Mouse (Mus musculus) MN1 (cell line): ENCODE results near the gene E130308A19Rik.

ENCODE experiments used
- DNase-seq: peaks from one replicate; pipeline ENCODE4 v3.0.0-alpha.2; 2016; ENCODE audit warnings: low spot score

The E130308A19Rik gene

DNA sequence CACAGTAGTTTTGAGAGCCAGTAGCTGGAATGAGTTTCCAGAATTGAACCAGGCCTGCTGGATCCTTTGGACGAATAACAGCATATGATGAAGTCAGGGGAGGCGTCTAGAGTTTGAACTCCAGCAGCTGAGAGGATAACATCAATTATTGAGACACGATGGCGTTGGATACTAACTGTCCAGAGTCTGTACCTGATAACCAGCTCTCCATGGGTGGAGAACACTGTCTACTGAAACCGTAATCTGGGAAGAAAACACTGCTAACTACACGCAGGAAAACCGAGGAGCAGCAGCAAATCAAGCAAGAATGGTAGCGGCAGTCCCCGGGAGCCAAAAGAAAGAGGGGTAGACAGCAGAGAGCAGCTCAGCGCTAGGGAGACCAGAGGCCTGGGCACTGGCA lies 56.9 kb downstream of the E130308A19Rik start:
- DNase-seq, result no peak

- DNase-seq, result no peak
Observed at GRCm38 (mm10) chr4:59684306-59684705, 58.3 kb downstream of the E130308A19Rik start.

GRCm38 (mm10) chr4:59686716-59687115 lies 60.7 kb downstream of the E130308A19Rik start:
- DNase-seq, result no peak

DNA sequence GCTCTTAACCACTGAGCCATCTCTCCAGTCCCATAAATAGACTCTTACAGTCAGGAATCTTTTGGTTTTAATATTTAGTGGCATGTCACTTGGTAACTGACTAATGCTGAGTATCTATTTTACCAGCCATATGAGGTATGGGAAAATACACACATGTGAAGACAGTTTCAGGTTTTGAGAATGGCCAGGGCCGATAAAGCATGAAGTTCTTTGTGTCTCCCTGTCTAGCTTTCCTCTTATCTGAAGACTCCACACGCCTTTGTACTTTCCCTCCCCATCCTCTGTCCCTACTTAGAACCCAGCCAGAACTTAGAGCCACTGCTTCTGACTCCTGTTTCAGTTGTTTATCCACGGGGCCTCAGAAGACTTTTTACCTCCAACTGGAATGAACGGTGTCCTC lies 63.0 kb downstream of the E130308A19Rik start:
- no peak for DNase-seq

- no peak for DNase-seq
Observed at GRCm38 (mm10) chr4:59690145-59690544, 64.1 kb downstream of the E130308A19Rik start.

- no peak for DNase-seq
Observed at GRCm38 (mm10) chr4:59696846-59697245, 70.8 kb downstream of the E130308A19Rik start.

DNA sequence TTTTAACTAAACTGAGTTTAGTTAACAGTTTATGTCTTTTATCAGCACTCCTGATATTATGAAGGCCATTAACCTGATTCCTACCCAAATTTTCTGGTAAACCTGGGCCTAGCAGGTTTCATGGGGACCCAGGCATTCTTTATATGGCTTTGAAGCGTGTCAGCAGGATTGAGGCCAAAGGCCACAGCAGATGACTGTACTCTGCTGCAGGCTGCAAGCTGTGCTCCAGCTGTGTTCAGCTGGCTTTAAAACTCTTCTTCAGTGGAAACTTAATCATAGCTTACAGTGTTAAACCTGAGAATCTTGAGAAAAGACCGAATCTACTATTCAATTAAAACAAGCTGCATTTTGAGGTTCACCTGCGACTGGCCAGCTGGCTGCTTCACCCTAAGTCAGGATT lies 71.9 kb downstream of the E130308A19Rik start:
- DNase-seq, result no peak

- no peak for DNase-seq
Observed at GRCm38 (mm10) chr4:59699014-59699792, 73.2 kb downstream of the E130308A19Rik start.

DNA sequence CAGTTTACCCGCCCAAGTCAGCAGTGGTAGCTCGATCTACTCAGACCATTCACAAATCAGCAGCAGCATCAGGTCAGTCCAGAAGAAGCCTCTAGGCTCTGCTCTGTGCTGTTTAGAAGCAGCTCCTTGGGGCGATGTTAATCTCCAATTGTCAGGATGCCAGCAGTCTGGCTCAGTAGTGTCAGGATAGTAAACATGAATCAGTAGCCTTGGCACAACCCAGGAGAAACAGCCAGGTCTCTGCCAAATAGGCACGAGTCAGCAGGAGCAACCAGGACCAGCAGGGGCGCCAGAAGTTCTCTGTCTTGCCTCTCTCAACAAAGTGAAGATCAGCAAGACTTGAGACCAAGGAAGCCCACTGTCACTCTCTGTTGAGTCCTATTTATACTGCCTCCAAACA lies 83.3 kb downstream of the E130308A19Rik start:
- no peak for DNase-seq

- DNase-seq, result no peak
Observed at GRCm38 (mm10) chr4:59710736-59711389, 84.9 kb downstream of the E130308A19Rik start.

GRCm38 (mm10) chr4:59712451-59712850 lies 86.4 kb downstream of the E130308A19Rik start:
- no peak for DNase-seq

GRCm38 (mm10) chr4:59712955-59713354 lies 86.9 kb downstream of the E130308A19Rik start:
- no peak for DNase-seq

DNA sequence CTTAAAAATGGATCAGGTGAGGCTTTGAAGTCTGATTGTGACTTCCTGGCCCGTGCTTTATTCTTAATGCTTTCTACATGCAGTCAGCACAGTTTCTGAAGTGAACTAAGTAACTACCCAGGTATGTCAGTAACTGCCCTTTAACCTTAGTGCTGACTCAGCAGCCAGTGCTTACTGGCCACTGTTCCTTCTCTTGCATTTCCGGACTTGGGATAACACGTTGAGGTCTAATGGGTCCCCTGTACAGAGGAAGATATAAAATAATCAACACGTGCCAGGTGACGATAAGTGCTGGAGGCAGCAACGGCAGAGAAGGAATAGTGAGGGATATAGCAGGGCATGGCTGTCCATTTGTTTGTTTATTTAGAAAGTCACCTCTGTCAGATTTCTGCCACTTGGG lies 88.5 kb downstream of the E130308A19Rik start:
- no peak for DNase-seq

- no peak for DNase-seq
Observed at GRCm38 (mm10) chr4:59714926-59715325, 88.9 kb downstream of the E130308A19Rik start.

DNA sequence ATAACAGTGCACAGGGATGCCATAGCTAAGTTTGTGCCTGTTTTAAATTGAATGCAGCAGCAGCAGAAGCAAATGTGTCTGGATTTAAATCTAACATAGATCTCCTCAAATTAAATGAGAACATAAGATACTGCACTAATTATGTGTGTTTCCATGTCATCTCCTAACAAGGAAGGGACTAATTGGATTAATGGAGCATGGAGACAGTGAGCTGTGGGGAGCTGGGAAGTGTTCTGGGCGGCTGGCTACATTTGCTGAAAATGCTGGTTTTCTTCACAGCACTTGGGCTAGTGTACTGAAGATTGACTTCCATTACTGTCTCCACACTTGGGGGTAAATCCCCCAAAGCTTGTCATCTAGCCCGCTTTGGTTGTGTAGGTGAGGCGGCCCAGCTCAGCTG lies 89.5 kb downstream of the E130308A19Rik start:
- DNase-seq, result peak; percentile 50

- DNase-seq, result no peak
Observed at GRCm38 (mm10) chr4:59717349-59717748, 91.3 kb downstream of the E130308A19Rik start.

- no peak for DNase-seq
Observed at GRCm38 (mm10) chr4:59718542-59718941, 92.5 kb downstream of the E130308A19Rik start.

DNA sequence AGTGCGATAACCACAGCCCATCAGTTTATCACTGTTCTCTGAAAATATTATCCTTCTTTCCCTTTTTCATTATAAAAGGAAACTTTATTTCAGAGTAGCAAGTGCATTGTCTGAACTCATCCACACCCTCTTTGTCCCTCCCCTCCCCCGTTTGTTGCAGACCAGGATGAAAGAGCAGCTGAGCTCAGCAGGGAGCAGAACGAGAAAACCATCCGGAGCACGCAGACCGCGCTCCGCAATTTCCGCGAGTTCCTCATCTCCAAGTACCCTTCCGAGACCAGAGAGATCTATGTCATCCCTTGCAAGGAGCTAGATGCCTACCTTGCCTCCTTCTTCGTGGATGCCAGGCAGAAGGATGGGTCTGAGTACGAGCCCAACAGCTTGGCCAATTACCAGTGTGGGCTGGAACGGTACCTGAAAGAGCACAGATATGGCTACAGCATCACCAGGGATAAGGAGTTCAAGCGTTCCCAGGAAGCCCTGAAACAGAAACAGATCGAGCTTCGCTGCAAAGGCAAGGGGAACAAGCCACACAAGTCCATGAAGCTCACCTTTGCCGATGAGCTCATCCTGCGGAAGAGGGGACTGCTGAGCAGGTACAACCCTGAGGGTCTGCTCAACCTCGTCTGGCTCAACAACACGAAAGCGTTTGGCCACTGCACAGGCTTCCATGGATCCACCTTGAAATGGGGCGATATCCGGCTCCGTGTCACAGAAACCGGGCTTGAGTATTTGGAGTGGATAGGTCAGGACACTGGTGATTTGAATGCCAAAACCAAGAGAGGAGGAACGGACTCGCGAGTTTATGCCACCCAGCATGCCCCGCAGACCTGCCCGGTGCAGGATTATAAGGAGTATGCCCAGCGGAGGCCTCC lies 93.7 kb downstream of the E130308A19Rik start:
- no peak for DNase-seq

DNA sequence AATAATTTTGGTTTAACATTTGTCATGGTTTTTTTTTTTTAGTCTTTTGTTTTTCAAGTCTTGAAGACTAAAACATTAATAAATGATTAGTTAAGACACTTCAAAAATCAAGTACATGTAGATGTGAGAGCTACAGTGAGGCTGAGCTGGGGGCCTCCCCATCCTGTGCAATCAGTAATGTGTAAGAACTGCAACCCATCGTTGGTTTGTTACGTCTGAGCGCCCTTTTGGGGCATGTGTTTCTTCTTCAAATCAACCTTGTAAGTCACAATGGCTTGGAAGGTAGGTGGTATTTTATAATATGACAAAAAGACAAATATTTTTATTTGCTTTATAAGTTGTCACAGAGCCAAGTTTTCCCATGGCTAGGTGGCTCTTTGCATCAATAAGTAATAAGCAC lies 95.8 kb downstream of the E130308A19Rik start:
- DNase-seq, result no peak

- no peak for DNase-seq
Observed at GRCm38 (mm10) chr4:59725579-59725978, 99.6 kb downstream of the E130308A19Rik start.

DNA sequence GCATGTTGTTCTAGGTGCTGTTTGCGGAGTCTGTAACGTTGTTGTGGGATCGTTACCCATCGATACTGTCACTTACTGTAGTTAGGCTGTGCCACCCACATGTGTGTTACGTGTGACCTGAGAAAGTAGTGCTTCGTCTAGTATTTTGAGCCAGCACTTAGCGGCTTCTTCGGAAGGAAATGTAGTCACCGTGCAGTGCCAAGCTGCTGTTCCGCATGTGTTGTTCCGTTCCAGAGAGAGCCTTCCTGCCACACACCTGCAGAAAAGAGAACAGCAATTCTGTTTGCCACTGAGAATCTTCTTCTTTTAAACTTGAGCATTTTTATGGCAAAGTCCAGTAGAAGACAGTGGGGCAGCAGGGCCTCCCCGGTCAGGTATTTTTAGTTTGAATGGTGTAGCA lies 100.5 kb downstream of the E130308A19Rik start:
- DNase-seq, result no peak

GRCm38 (mm10) chr4:59727187-59727877 lies 101.3 kb downstream of the E130308A19Rik start:
- DNase-seq, result no peak
